ENCODE assay signal across 8 mouse cellular contexts in genomic region chr9:121000641-121001320, GRCm38 (mm10).
DNase-seq lines count a peak whose midpoint lies in the region; ATAC-seq and TF ChIP-seq lines count a peak whose summit lies in the region.

No protein-coding gene starts in this region.

- H3K4me2 ChIP-seq in heart, postnatal 0 days (ENCODE audit: low read depth, low read length): no peak overlapping the region

- no peaks in the 10 kb centered on the region for H3K27me3 ChIP-seq in heart, postnatal 0 days (ENCODE audit: control insufficient read depth, insufficient read depth, low read length)
- H3K27me3 ChIP-seq in embryonic facial prominence, embryonic 10.5 days (replicated peaks; ENCODE audit: low read depth, poor library complexity, severe bottlenecking): no peaks in the 10 kb centered on the region

- H3K9ac ChIP-seq in heart, postnatal 0 days (replicated peaks; ENCODE audit: low read depth, low read length): no peak overlapping the region

- DNase-seq in heart, postnatal 0 days (ENCODE audit: low spot score): peak; percentile 57
- no peak for DNase-seq in heart, adult 8-10 months (ENCODE audit: low spot score)
- DNase-seq in embryonic facial prominence, embryonic 10.5 days (ENCODE audit: low spot score): no peak
- peak; percentile 56 for DNase-seq in kidney, adult 9 months
- peak; percentile 59 for DNase-seq in lung, postnatal 14 days
- no peak for DNase-seq in retina, postnatal 1 day
- no peak for DNase-seq in thymus, postnatal 4 days

- ATAC-seq in heart, postnatal 0 days (ENCODE audit: insufficient read depth, low read depth): peak; percentile 71
- ATAC-seq in cerebellum, adult (ENCODE audit: insufficient number of reproducible peaks, low FRiP score, low TSS enrichment): no peak

- no peak for TF ChIP-seq CTCF in heart, postnatal 0 days (IDR thresholded peaks at IDR 0.05; ENCODE audit: low read depth)

- 0 out of 2 replicates have a peak overlapping the region, but pooled peaks have one; percentile 25 for H3K27ac ChIP-seq in heart, postnatal 0 days (ENCODE audit: low read depth)
- H3K27ac ChIP-seq in embryonic facial prominence, embryonic 10.5 days (replicated peaks): 0 out of 2 replicates have a peak overlapping the region, but pooled peaks have one; percentile 65

- no peaks in the 10 kb centered on the region for H3K36me3 ChIP-seq in heart, postnatal 0 days (replicated peaks; ENCODE audit: control insufficient read depth, insufficient read depth, low read length)
- H3K36me3 ChIP-seq in embryonic facial prominence, embryonic 10.5 days (replicated peaks): no peaks in the 10 kb centered on the region

- no peaks in the 10 kb centered on the region for H3K9me3 ChIP-seq in heart, postnatal 0 days (replicated peaks; ENCODE audit: control insufficient read depth, low read length)
- H3K9me3 ChIP-seq in embryonic facial prominence, embryonic 10.5 days: no peaks in the 10 kb centered on the region

- no peak for TF ChIP-seq EP300 in heart, postnatal 0 days (IDR thresholded peaks at IDR 0.05; ENCODE audit: low read depth)

- 29% methylated on average over 7 of the region's 7 CpGs for WGBS in heart, postnatal 0 days
- 77% methylated on average over 7 of the region's 7 CpGs for WGBS in embryonic facial prominence, embryonic 10.5 days

- no peak overlapping the region for H3K4me3 ChIP-seq in heart, postnatal 0 days (ENCODE audit: low read depth, low read length)
- H3K4me3 ChIP-seq in embryonic facial prominence, embryonic 10.5 days: no peak overlapping the region

- peaks cover 8% of the 10 kb centered on the region for H3K4me1 ChIP-seq in heart, postnatal 0 days (ENCODE audit: control insufficient read depth, insufficient read depth)
- peaks cover 30% of the 10 kb centered on the region for H3K4me1 ChIP-seq in embryonic facial prominence, embryonic 10.5 days

Comparison
In these comparisons a context has a peak if more than half of its experiments do, and no peak if none do; other contexts are left out.
1. DNase-seq: peak in heart, postnatal 0 days (single experiment), kidney, adult 9 months (single experiment) and lung, postnatal 14 days (single experiment); none in heart, adult 8-10 months (single experiment), embryonic facial prominence, embryonic 10.5 days (single experiment), retina, postnatal 1 day (single experiment) and thymus, postnatal 4 days (single experiment).